In genomic region chr13:99967013-99967678, GRCm38 (mm10) we compare ENCODE assay signal across 15 mouse cellular contexts. TPM values are rescaled to one million over a fixed set of nuclear protein-coding genes. Genes with fewer than 3 reads are reported as not detected.
DNase-seq lines count a peak whose midpoint lies in the region; ATAC-seq and TF ChIP-seq lines count a peak whose summit lies in the region.
"Had no signal": no experiment of that assay in that cellular context is flagged by ENCODE, and none has a peak within 500 bp of the region (broad histone marks: within the 10 kb centered on the region; RNA-seq: fewer than 3 reads in every experiment).

No protein-coding gene starts in this region.

- H3K36me3 ChIP-seq in forebrain, embryonic 15.5 days: no peaks in the 10 kb centered on the region
- H3K36me3 ChIP-seq in forebrain, embryonic 12.5 days (replicated peaks): peaks cover 6% of the 10 kb centered on the region
- H3K36me3 ChIP-seq in testis, adult 2 months (ENCODE audit: control insufficient read depth, insufficient read depth, low read length): no peaks in the 10 kb centered on the region
- H3K36me3 ChIP-seq: heart, embryonic 15.5 days had no signal

- TF ChIP-seq POLR2A in testis, adult 2 months (IDR thresholded peaks at IDR 0.05; ENCODE audit: control insufficient read depth, low read depth, low read length): no peak

- H3K4me2 ChIP-seq in forebrain, embryonic 15.5 days (replicated peaks): no peak overlapping the region
- no peak overlapping the region for H3K4me2 ChIP-seq in forebrain, embryonic 12.5 days
- H3K4me2 ChIP-seq: heart, embryonic 15.5 days; liver, embryonic 13.5 days; neural tube, embryonic 13.5 days had no signal

- WGBS in forebrain, embryonic 15.5 days: 58% methylated on average over 11 of the region's 11 CpGs
- WGBS in forebrain, embryonic 12.5 days: 76% methylated on average over 11 of the region's 11 CpGs

- no peaks in the 10 kb centered on the region for H3K4me1 ChIP-seq in forebrain, embryonic 15.5 days
- no peaks in the 10 kb centered on the region; the same call in none of the 2 replicates for H3K4me1 ChIP-seq in forebrain, embryonic 12.5 days
- no peaks in the 10 kb centered on the region for H3K4me1 ChIP-seq in testis, adult 2 months (ENCODE audit: control insufficient read depth, insufficient read depth, low read length)
- H3K4me1 ChIP-seq: heart, embryonic 15.5 days; liver, embryonic 13.5 days had no signal

- no peaks in the 10 kb centered on the region for H3K27me3 ChIP-seq in forebrain, embryonic 15.5 days
- no peaks in the 10 kb centered on the region for H3K27me3 ChIP-seq in forebrain, embryonic 12.5 days
- H3K27me3 ChIP-seq in testis, adult 2 months (ENCODE audit: control insufficient read depth, insufficient read depth, low read length): no peaks in the 10 kb centered on the region
- H3K27me3 ChIP-seq: heart, embryonic 15.5 days; liver, embryonic 13.5 days; neural tube, embryonic 13.5 days had no signal

- no peak overlapping the region for H3K9ac ChIP-seq in forebrain, embryonic 15.5 days (replicated peaks)
- H3K9ac ChIP-seq in forebrain, embryonic 12.5 days: no peak overlapping the region
- H3K9ac ChIP-seq: heart, embryonic 15.5 days; liver, embryonic 13.5 days; neural tube, embryonic 13.5 days had no signal

- H3K4me3 ChIP-seq in forebrain, embryonic 15.5 days: no peak overlapping the region
- no peak overlapping the region for H3K4me3 ChIP-seq in forebrain, embryonic 12.5 days (replicated peaks)
- H3K4me3 ChIP-seq in layer of hippocampus, adult 2 months: no peak overlapping the region; the same call in 1 of the 2 replicates
- H3K4me3 ChIP-seq in testis, adult 2 months (ENCODE audit: control insufficient read depth, low read depth, low read length): peak overlapping the region; percentile 64
- H3K4me3 ChIP-seq: heart, embryonic 15.5 days; liver, embryonic 13.5 days; neural tube, embryonic 13.5 days had no signal

- peak; percentile 73; the same call in 1 of the 2 replicates for ATAC-seq in forebrain, embryonic 15.5 days (replicated peaks)
- ATAC-seq in forebrain, embryonic 12.5 days (ENCODE audit: low FRiP score): no peak

- peak overlapping the region; percentile 12; the same call in 1 of the 2 replicates for H3K27ac ChIP-seq in forebrain, embryonic 15.5 days (replicated peaks)
- no peak overlapping the region for H3K27ac ChIP-seq in forebrain, embryonic 12.5 days
- H3K27ac ChIP-seq in layer of hippocampus, adult 2 months: peak overlapping the region; percentile 84
- H3K27ac ChIP-seq in testis, adult 2 months (ENCODE audit: control insufficient read depth, insufficient read depth, low read depth, low read length): no peak overlapping the region
- H3K27ac ChIP-seq: heart, embryonic 15.5 days; liver, embryonic 13.5 days; neural tube, embryonic 13.5 days had no signal

- peak in 1 of 2 experiments; percentile 70 for DNase-seq in layer of hippocampus, adult 2 months (ENCODE audit: low spot score in 2 of 2)
- no peak for DNase-seq in layer of hippocampus, postnatal 10 days (ENCODE audit: low spot score in 2 of 2)
- no peak for DNase-seq in testis, postnatal 10 days (ENCODE audit: low spot score)
- DNase-seq in adrenal gland, adult 2 months: no peak
- DNase-seq in embryo, embryonic 9.5 days (ENCODE audit: extremely low spot score): no peak
- DNase-seq: cerebellum, adult 9-11 months; gastrocnemius, postnatal 36 days; kidney, postnatal 10 days; liver, embryonic 13.5 days; lung, postnatal 14 days had no signal

- H3K9me3 ChIP-seq in forebrain, embryonic 15.5 days: no peaks in the 10 kb centered on the region
- no peaks in the 10 kb centered on the region for H3K9me3 ChIP-seq in forebrain, embryonic 12.5 days
- H3K9me3 ChIP-seq: heart, embryonic 15.5 days; liver, embryonic 13.5 days; neural tube, embryonic 13.5 days had no signal

- TF ChIP-seq CTCF in layer of hippocampus, adult 2 months (conservative IDR thresholded peaks at IDR 0.05): no peak
- no peak for TF ChIP-seq CTCF in testis, adult 2 months (IDR thresholded peaks at IDR 0.05; ENCODE audit: control insufficient read depth, insufficient read depth, insufficient replicate concordance, low read depth, low read length)

RNA-seq across cellular contexts. Expression of gene Mccc2, which starts 48.3 kb away (rescaled TPM):
- 32.1 and 38.6 TPM in 2 replicates for polyA plus RNA-seq in forebrain, embryonic 15.5 days (2015; fragmentation: Nextera tagmentation; extraction: Ambion mirVana)
- polyA plus RNA-seq in forebrain, embryonic 12.5 days (2016; fragmentation: Nextera tagmentation; extraction: Ambion mirVana): 36.6 and 39.8 TPM in 2 replicates
- 10 to 100 TPM; 29.0 to 30.7 TPM for total RNA-seq in layer of hippocampus, adult 2 months (2021)
- 10 to 100 TPM; 33.0 to 38.7 TPM for total RNA-seq in layer of hippocampus, postnatal 10 days (2021)
- polyA plus RNA-seq in testis, adult 2 months (2012; rRNA removed): 12.3 and 13.4 TPM in 2 replicates
- 10 to 100 TPM; 66.6 to 87.3 TPM for total RNA-seq in adrenal gland, adult 2 months (2021)
- 63.3 and 72.2 TPM in 2 replicates for polyA plus RNA-seq in adrenal gland, adult 2 months (2012; rRNA removed)

Comparison
In these comparisons a context has a peak if more than half of its experiments do, and no peak if none do; other contexts are left out.
1. H3K27ac ChIP-seq: peak in forebrain, embryonic 15.5 days (single experiment) and layer of hippocampus, adult 2 months (single experiment); none in forebrain, embryonic 12.5 days (single experiment) and testis, adult 2 months (single experiment).